Mouse (Mus musculus) MEL (cell line): ENCODE data around the gene Tmed1. TPM values are rescaled to one million over a fixed set of nuclear protein-coding genes. Genes with fewer than 3 reads are reported as not detected.

ENCODE experiments used
- DNase-seq: peaks from one replicate; pipeline ENCODE4 v3.0.0; 2011; ENCODE audit warnings: low read depth, low spot score
- H3K27ac ChIP-seq: 2 replicates; pipeline ENCODE4 v1.5.1; 2012; ENCODE audit warnings: low read depth, mild to moderate bottlenecking, control low read depth, low read length, moderate library complexity; ENCODE audit not compliant: control insufficient read depth
- H3K27me3 ChIP-seq, 2 experiments: fragments of 150-350 bp in 1 of 2; sonication (generic) in 1 of 2; 2 replicates each; pipeline ENCODE4 v1.6.1; 2012; ENCODE audit warnings: low read length in 2 of 2, mild to moderate bottlenecking in 2 of 2, improper control_type of control experiment in 1 of 2, moderate library complexity in 1 of 2; ENCODE audit not compliant: insufficient read depth in 2 of 2, control insufficient read depth in 1 of 2
- H3K36me3 ChIP-seq, 2 experiments: 2 replicates each; pipeline ENCODE4 v1.6.1; 2012 to 2014; ENCODE audit warnings: low read length in 2 of 2, improper control_type of control experiment in 1 of 2, inconsistent platforms in 1 of 2, mild to moderate bottlenecking in 1 of 2; ENCODE audit not compliant: insufficient read depth in 2 of 2, control insufficient read depth in 1 of 2
- H3K4me1 ChIP-seq, 2 experiments: fragments of 150-350 bp in 1 of 2; sonication (generic) in 1 of 2; 2 replicates each; pipeline ENCODE4 v1.6.1; 2012; ENCODE audit warnings: low read length in 2 of 2, improper control_type of control experiment in 1 of 2, mild to moderate bottlenecking in 1 of 2; ENCODE audit not compliant: insufficient read depth in 2 of 2, control insufficient read depth in 1 of 2
- H3K4me3 ChIP-seq, 2 experiments: fragments of 150-350 bp in 1 of 2; sonication (generic) in 1 of 2; 2 replicates each; pipeline ENCODE4 v1.5.1; 2012; ENCODE audit warnings: low read depth in 2 of 2, low read length in 2 of 2, mild to moderate bottlenecking in 2 of 2, moderate library complexity in 2 of 2, control low read depth in 1 of 2, improper control_type of control experiment in 1 of 2; ENCODE audit not compliant: control insufficient read depth in 1 of 2, insufficient read depth in 1 of 2
- H3K79me2 ChIP-seq: 2 replicates; pipeline ENCODE4 v1.6.1; 2012; ENCODE audit warnings: mild to moderate bottlenecking, low read length, moderate library complexity; ENCODE audit not compliant: control insufficient read depth, poor library complexity, insufficient read depth
- H3K9ac ChIP-seq: 2 replicates; pipeline ENCODE4 v1.6.1; 2012; ENCODE audit warnings: low read depth, mild to moderate bottlenecking, control low read depth, low read length, moderate library complexity; ENCODE audit not compliant: control insufficient read depth, poor library complexity, severe bottlenecking
- H3K9me3 ChIP-seq: fragments of 150-350 bp; sonication (generic); replicated peaks from 2 replicates; pipeline ENCODE4 v1.6.1; 2012; ENCODE audit warnings: mild to moderate bottlenecking, low read length, improper control_type of control experiment, moderate library complexity; ENCODE audit not compliant: insufficient read depth
- GATA1 ChIP-seq: IDR thresholded peaks from 2 replicates; pipeline ENCODE4 v1.6.1; 2011; ENCODE audit warnings: low read depth, low read length, improper control_type of control experiment
- JUND ChIP-seq: IDR thresholded peaks from 2 replicates; pipeline ENCODE4 v1.6.1; 2011; ENCODE audit warnings: low read depth, mild to moderate bottlenecking, improper control_type of control experiment, low read length
- MAZ ChIP-seq: IDR thresholded peaks from 2 replicates; pipeline ENCODE4 v1.6.1; 2012; ENCODE audit warnings: low read depth, mild to moderate bottlenecking, inconsistent platforms, low read length, improper control_type of control experiment
- MYB ChIP-seq: IDR thresholded peaks from 2 replicates; pipeline ENCODE4 v1.6.1; 2011; ENCODE audit warnings: mild to moderate bottlenecking, low read depth, low read length, improper control_type of control experiment
- MYC ChIP-seq: IDR thresholded peaks from 2 replicates; pipeline ENCODE4 v1.6.1; 2011; ENCODE audit warnings: low read depth, mild to moderate bottlenecking, low read length, improper control_type of control experiment, moderate library complexity
- NELFE ChIP-seq: IDR thresholded peaks from 2 replicates; pipeline ENCODE4 v1.6.1; 2011; ENCODE audit warnings: low read depth, low read length, improper control_type of control experiment
- NRF1 ChIP-seq: IDR thresholded peaks from 2 replicates; pipeline ENCODE4 v1.6.1; 2014; ENCODE audit warnings: low read depth, mild to moderate bottlenecking, inconsistent platforms, low read length, improper control_type of control experiment, moderate library complexity; ENCODE audit not compliant: poor library complexity, insufficient read depth, severe bottlenecking
- POLR2A ChIP-seq, 2 experiments: IDR thresholded peaks; 2 replicates each; pipeline ENCODE4 v1.6.1; 2011 to 2012; ENCODE audit warnings: low read length in 2 of 2, mild to moderate bottlenecking in 2 of 2, control low read depth in 1 of 2, improper control_type of control experiment in 1 of 2, low read depth in 1 of 2, moderate library complexity in 1 of 2; ENCODE audit not compliant: control insufficient read depth in 1 of 2, insufficient read depth in 1 of 2, poor library complexity in 1 of 2
- POLR2AphosphoS2 ChIP-seq: IDR thresholded peaks from 2 replicates; pipeline ENCODE4 v1.6.1; 2011; ENCODE audit warnings: low read length, improper control_type of control experiment
- SIN3A ChIP-seq: IDR thresholded peaks from 2 replicates; pipeline ENCODE4 v1.6.1; 2012; ENCODE audit warnings: low read length, improper control_type of control experiment, inconsistent platforms
- TAL1 ChIP-seq: IDR thresholded peaks from 2 replicates; pipeline ENCODE4 v1.6.1; 2012; ENCODE audit warnings: mild to moderate bottlenecking, inconsistent platforms, low read length, moderate library complexity, mixed read lengths
- TCF12 ChIP-seq: IDR thresholded peaks from 2 replicates; pipeline ENCODE4 v1.6.1; 2014; ENCODE audit warnings: low read depth, mild to moderate bottlenecking, inconsistent platforms, low read length, improper control_type of control experiment, moderate library complexity
- UBTF ChIP-seq: IDR thresholded peaks from 2 replicates; pipeline ENCODE4 v1.6.1; 2012; ENCODE audit warnings: low read depth, mild to moderate bottlenecking, inconsistent platforms, low read length, improper control_type of control experiment, moderate library complexity, borderline replicate concordance; ENCODE audit not compliant: insufficient read depth
- USF2 ChIP-seq, 2 experiments: IDR thresholded peaks; 2 replicates each; pipeline ENCODE4 v1.6.1; 2011 to 2012; ENCODE audit warnings: improper control_type of control experiment in 2 of 2, low read length in 2 of 2, borderline replicate concordance in 1 of 2, inconsistent platforms in 1 of 2, low read depth in 1 of 2, mild to moderate bottlenecking in 1 of 2; ENCODE audit not compliant: insufficient read depth in 1 of 2
- polyA plus RNA-seq, 2 experiments: library from polyadenylated mRNA; stranded (reverse) in 1 of 2; unstranded in 1 of 2; fragments of >175 nt in 1 of 2; fragments of >200 nt in 1 of 2; gene quantifications; 2 replicates each; pipeline versions ENCODE4 v1.2.1 to v1.2.4; 2012; ENCODE audit warnings: low replicate concordance in 2 of 2, low read depth in 1 of 2; ENCODE audit not compliant: insufficient read length in 2 of 2, insufficient read depth in 1 of 2, missing spikeins in 1 of 2
- total RNA-seq: library from RNA; depleted of rRNA; stranded (reverse); fragments of 300-350 nt; gene quantifications from 2 replicates; pipeline ENCODE4 v1.2.3, GENCODE M21; 2012

Gene Tmed1
- total and polyA plus RNA-seq, 3 experiments = 89.4 to 146 TPM; not detected in 1

DNA sequence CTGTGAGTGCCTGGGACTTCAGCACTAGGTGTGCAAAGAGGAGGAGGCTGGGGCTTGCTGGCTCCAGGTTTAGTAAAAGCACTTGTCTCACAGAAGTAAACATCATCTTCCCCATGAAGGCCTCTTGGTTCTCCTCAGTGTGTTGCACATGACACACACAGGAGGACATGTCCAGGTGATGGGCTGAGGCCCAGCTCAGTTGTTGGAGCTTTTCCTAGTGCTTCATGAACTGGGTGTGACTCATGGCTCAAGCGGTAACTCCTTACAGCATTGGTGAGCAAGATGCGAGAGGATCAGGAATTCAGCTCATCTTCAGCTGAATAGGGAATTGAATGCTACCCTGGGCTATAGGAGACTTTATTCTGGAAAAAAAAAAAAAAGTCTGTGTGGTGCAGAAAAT is 12.4 kb downstream of the Tmed1 start:
- Histone ChIP-seq H3K4me1 (no peaks in the 10 kb centered on the region), H3K36me3 (peaks cover 0 to 15% of the 10 kb centered on the region in 2 experiments; a peak in 2 of 4 replicates), H3K27ac (no peak overlapping the region), H3K4me3 (no peak overlapping the region), H3K9ac (no peak overlapping the region), H3K9me3 (no peaks in the 10 kb centered on the region), H3K79me2 (no peaks in the 10 kb centered on the region), H3K27me3 (no peaks in the 10 kb centered on the region)
- no peak for DNase-seq
- TF ChIP-seq SIN3A (no peak), POLR2A (IDR thresholded peaks at IDR 0.05; ENCODE audit: control insufficient read depth in 1 of 2, insufficient read depth in 1 of 2, low read depth in 1 of 2, low read length in 2 of 2, poor library complexity in 1 of 2) (no peak), UBTF (no peak), TAL1 (no peak), TCF12 (no peak), JUND (no peak), POLR2AphosphoS2 (no peak)

GRCm38 (mm10) chr9:21497050-21497542 is 13.0 kb downstream of the Tmed1 start:
- H3K4me3 ChIP-seq = no peak overlapping the region
- H3K79me2 ChIP-seq = no peaks in the 10 kb centered on the region
- no peaks in the 10 kb centered on the region for H3K27me3 ChIP-seq
- H3K27ac ChIP-seq = no peak overlapping the region
- no peak overlapping the region for H3K9ac ChIP-seq
- TF ChIP-seq POLR2AphosphoS2 = 0 out of 2 replicates have a peak, but pooled peaks have one; percentile 11
- no peak for TF ChIP-seq MAZ
- no peaks in the 10 kb centered on the region for H3K4me1 ChIP-seq
- peaks cover 0 to 15% of the 10 kb centered on the region in 2 experiments; a peak in 2 of 4 replicates for H3K36me3 ChIP-seq
- no peaks in the 10 kb centered on the region for H3K9me3 ChIP-seq
- DNase-seq = no peak

DNA sequence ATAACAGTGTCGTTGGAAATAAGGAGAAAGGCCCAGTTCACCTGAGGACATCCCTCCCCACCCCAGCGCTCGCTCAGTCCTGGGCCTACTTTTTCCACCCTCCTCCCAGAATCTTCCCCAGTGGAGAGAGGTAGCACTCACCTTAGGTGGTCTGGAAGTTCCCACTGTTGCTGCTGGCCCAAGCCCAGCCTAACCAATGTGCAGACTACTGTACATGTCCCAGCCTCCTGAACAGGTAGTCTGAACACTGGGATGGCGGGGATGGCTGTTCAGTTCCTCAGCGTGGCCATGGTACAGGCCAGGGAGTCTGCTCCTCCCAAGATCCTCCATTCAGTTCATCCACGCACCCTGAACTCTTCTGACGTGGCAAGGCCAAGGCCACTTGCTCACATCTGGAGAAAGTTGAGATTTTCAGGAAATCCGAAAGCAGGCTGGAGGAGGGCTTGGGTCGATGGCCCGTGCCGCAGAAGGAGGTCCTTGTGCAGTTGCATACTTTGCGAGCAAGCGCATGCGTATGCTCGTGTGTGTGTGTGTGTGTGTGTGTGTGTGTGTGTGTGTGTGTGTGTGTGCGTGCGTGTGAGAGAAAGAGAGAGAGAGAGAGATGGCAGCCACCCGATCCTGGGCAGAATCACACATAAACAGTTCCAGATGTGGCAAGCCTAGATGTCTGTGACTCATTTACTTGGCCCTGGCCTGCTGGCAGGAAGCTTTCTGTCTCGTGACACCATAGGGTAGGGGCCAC is 13.6 kb downstream of the Tmed1 start:
- H3K27ac ChIP-seq = no peak overlapping the region
- no peak overlapping the region for H3K4me3 ChIP-seq
- DNase-seq = no peak
- peaks cover 0 to 15% of the 10 kb centered on the region in 2 experiments; a peak in 2 of 4 replicates for H3K36me3 ChIP-seq
- no peaks in the 10 kb centered on the region for H3K9me3 ChIP-seq
- H3K27me3 ChIP-seq = no peaks in the 10 kb centered on the region
- H3K79me2 ChIP-seq = no peaks in the 10 kb centered on the region
- TF ChIP-seq USF2 (IDR thresholded peaks at IDR 0.05; ENCODE audit: borderline replicate concordance in 1 of 2, insufficient read depth in 1 of 2, low read depth in 1 of 2, low read length in 2 of 2) (no peak), POLR2A (IDR thresholded peaks at IDR 0.05; ENCODE audit: control insufficient read depth in 1 of 2, insufficient read depth in 1 of 2, low read depth in 1 of 2, low read length in 2 of 2, poor library complexity in 1 of 2) (peak in 1 of 2 experiments; percentile 22; a peak in 1 of 4 replicates), NRF1 (no peak), TCF12 (no peak), GATA1 (no peak), MYC (no peak), POLR2AphosphoS2 (0 out of 2 replicates have a peak, but pooled peaks have one; percentile 29), MYB (no peak), NELFE (0 out of 2 replicates have a peak, but pooled peaks have one; percentile 18)
- H3K9ac ChIP-seq = no peak overlapping the region
- no peaks in the 10 kb centered on the region for H3K4me1 ChIP-seq
